Mouse (Mus musculus): ENCODE results near the gene Rhoh. TPM values are rescaled to one million over a fixed set of nuclear protein-coding genes. Genes with fewer than 3 reads are reported as not detected.
A peak's percentile ranks its signal among the peaks of the same experiment; 100 is the strongest.

Gene Rhoh
- total and polyA plus RNA-seq, 3 experiments, result 0.52 to 0.92 (median 0.55) TPM

- intact Hi-C loops (cut with DNase I), result no loop called here
- H3K4me1 ChIP-seq (ENCODE audit: control insufficient read depth, insufficient read depth, low read length), result no peaks in the 10 kb centered on the region
- H3K9ac ChIP-seq (ENCODE audit: low read depth, low read length), result no peak overlapping the region
- no peak overlapping the region for H3K27ac ChIP-seq
- H3K36me3 ChIP-seq (ENCODE audit: control insufficient read depth, insufficient read depth, low read length), result no peaks in the 10 kb centered on the region
- H3K27me3 ChIP-seq (ENCODE audit: control insufficient read depth, insufficient read depth, low read length), result no peaks in the 10 kb centered on the region
- no peak overlapping the region for H3K4me3 ChIP-seq
- TF ChIP-seq CTCF (IDR thresholded peaks at IDR 0.05), result peak; percentile 18; the same call in 1 of the 2 replicates
- no peak for TF ChIP-seq POLR2A (IDR thresholded peaks at IDR 0.05; ENCODE audit: insufficient read depth, low read depth, low read length)
- TF ChIP-seq EP300 (IDR thresholded peaks at IDR 0.05; ENCODE audit: insufficient read depth, low read depth, low read length), result no peak
- H3K79me2 ChIP-seq (replicated peaks; ENCODE audit: control insufficient read depth, insufficient read depth, low read length), result no peaks in the 10 kb centered on the region
- 72% methylated on average over 11 of the region's 11 CpGs for WGBS
- DNase-seq, result no peak
Measured at GRCm38 (mm10) chr5:65831917-65832618, 28.9 kb upstream of the Rhoh start.

- Histone ChIP-seq H3K4me3 (no peak overlapping the region), H3K27ac (no peak overlapping the region), H3K27me3 (ENCODE audit: control insufficient read depth, insufficient read depth, low read length) (no peaks in the 10 kb centered on the region), H3K9ac (ENCODE audit: low read depth, low read length) (no peak overlapping the region), H3K79me2 (replicated peaks; ENCODE audit: control insufficient read depth, insufficient read depth, low read length) (no peaks in the 10 kb centered on the region), H3K36me3 (ENCODE audit: control insufficient read depth, insufficient read depth, low read length) (no peaks in the 10 kb centered on the region), H3K4me1 (ENCODE audit: control insufficient read depth, insufficient read depth, low read length) (no peaks in the 10 kb centered on the region)
- TF ChIP-seq POLR2A (IDR thresholded peaks at IDR 0.05; ENCODE audit: insufficient read depth, low read depth, low read length), result no peak
- TF ChIP-seq EP300 (IDR thresholded peaks at IDR 0.05; ENCODE audit: insufficient read depth, low read depth, low read length), result no peak
- no peak for TF ChIP-seq CTCF (IDR thresholded peaks at IDR 0.05)
- 82% methylated on average over 3 of the region's 3 CpGs for WGBS
- intact Hi-C loops (cut with DNase I), result no loop called here
- DNase-seq, result no peak
Measured at GRCm38 (mm10) chr5:65833092-65833491, 27.9 kb upstream of the Rhoh start.

- DNase-seq, result no peak
- intact Hi-C loops (cut with DNase I), result no loop called here
- Histone ChIP-seq H3K27me3 (ENCODE audit: control insufficient read depth, insufficient read depth, low read length) (no peaks in the 10 kb centered on the region), H3K4me3 (no peak overlapping the region), H3K9ac (ENCODE audit: low read depth, low read length) (no peak overlapping the region), H3K79me2 (replicated peaks; ENCODE audit: control insufficient read depth, insufficient read depth, low read length) (no peaks in the 10 kb centered on the region), H3K36me3 (ENCODE audit: control insufficient read depth, insufficient read depth, low read length) (no peaks in the 10 kb centered on the region), H3K27ac (no peak overlapping the region), H3K4me1 (ENCODE audit: control insufficient read depth, insufficient read depth, low read length) (no peaks in the 10 kb centered on the region)
- TF ChIP-seq CTCF (IDR thresholded peaks at IDR 0.05) (no peak), POLR2A (IDR thresholded peaks at IDR 0.05; ENCODE audit: insufficient read depth, low read depth, low read length) (no peak), EP300 (IDR thresholded peaks at IDR 0.05; ENCODE audit: insufficient read depth, low read depth, low read length) (no peak)
- WGBS, result 89% methylated on average over 8 of the region's 8 CpGs
Measured at GRCm38 (mm10) chr5:65833766-65834498, 27.1 kb upstream of the Rhoh start.

GRCm38 (mm10) chr5:65838053-65838452 lies 23.0 kb upstream of the Rhoh start:
- Histone ChIP-seq H3K27me3 (ENCODE audit: control insufficient read depth, insufficient read depth, low read length) (no peaks in the 10 kb centered on the region), H3K9ac (ENCODE audit: low read depth, low read length) (no peak overlapping the region), H3K4me3 (no peak overlapping the region), H3K27ac (no peak overlapping the region), H3K4me1 (ENCODE audit: control insufficient read depth, insufficient read depth, low read length) (no peaks in the 10 kb centered on the region), H3K36me3 (ENCODE audit: control insufficient read depth, insufficient read depth, low read length) (no peaks in the 10 kb centered on the region), H3K79me2 (replicated peaks; ENCODE audit: control insufficient read depth, insufficient read depth, low read length) (no peaks in the 10 kb centered on the region)
- TF ChIP-seq CTCF (IDR thresholded peaks at IDR 0.05) (no peak), POLR2A (IDR thresholded peaks at IDR 0.05; ENCODE audit: insufficient read depth, low read depth, low read length) (no peak), EP300 (IDR thresholded peaks at IDR 0.05; ENCODE audit: insufficient read depth, low read depth, low read length) (no peak)
- WGBS, result 88% methylated on average over 6 of the region's 6 CpGs
- intact Hi-C loops (cut with DNase I), result no loop called here
- DNase-seq, result no peak

GRCm38 (mm10) chr5:65842947-65843346 lies 18.1 kb upstream of the Rhoh start:
- TF ChIP-seq CTCF (IDR thresholded peaks at IDR 0.05) (no peak), EP300 (IDR thresholded peaks at IDR 0.05; ENCODE audit: insufficient read depth, low read depth, low read length) (no peak), POLR2A (IDR thresholded peaks at IDR 0.05; ENCODE audit: insufficient read depth, low read depth, low read length) (no peak)
- Histone ChIP-seq H3K27me3 (ENCODE audit: control insufficient read depth, insufficient read depth, low read length) (no peaks in the 10 kb centered on the region), H3K36me3 (ENCODE audit: control insufficient read depth, insufficient read depth, low read length) (no peaks in the 10 kb centered on the region), H3K9ac (ENCODE audit: low read depth, low read length) (no peak overlapping the region), H3K27ac (no peak overlapping the region), H3K4me1 (ENCODE audit: control insufficient read depth, insufficient read depth, low read length) (no peaks in the 10 kb centered on the region), H3K4me3 (no peak overlapping the region), H3K79me2 (replicated peaks; ENCODE audit: control insufficient read depth, insufficient read depth, low read length) (no peaks in the 10 kb centered on the region)
- intact Hi-C loops (cut with DNase I), result no loop called here
- no peak for DNase-seq
- 59% methylated on average over 7 of the region's 7 CpGs for WGBS

- H3K79me2 ChIP-seq (replicated peaks; ENCODE audit: control insufficient read depth, insufficient read depth, low read length), result no peaks in the 10 kb centered on the region
- no peak overlapping the region for H3K9ac ChIP-seq (ENCODE audit: low read depth, low read length)
- DNase-seq, result no peak
- WGBS, result 74% methylated on average over 8 of the region's 8 CpGs
- no peaks in the 10 kb centered on the region for H3K36me3 ChIP-seq (ENCODE audit: control insufficient read depth, insufficient read depth, low read length)
- no peak for TF ChIP-seq CTCF (IDR thresholded peaks at IDR 0.05)
- TF ChIP-seq EP300 (IDR thresholded peaks at IDR 0.05; ENCODE audit: insufficient read depth, low read depth, low read length), result no peak
- TF ChIP-seq POLR2A (IDR thresholded peaks at IDR 0.05; ENCODE audit: insufficient read depth, low read depth, low read length), result no peak
- H3K27ac ChIP-seq, result no peak overlapping the region
- H3K4me1 ChIP-seq (ENCODE audit: control insufficient read depth, insufficient read depth, low read length), result no peaks in the 10 kb centered on the region
- intact Hi-C loops (cut with DNase I), result no loop called here
- no peaks in the 10 kb centered on the region for H3K27me3 ChIP-seq (ENCODE audit: control insufficient read depth, insufficient read depth, low read length)
- H3K4me3 ChIP-seq, result no peak overlapping the region
Measured at GRCm38 (mm10) chr5:65846534-65846933, 14.5 kb upstream of the Rhoh start.
